Mouse (Mus musculus): ENCODE data around the gene Ccl1.

The Ccl1 gene

GRCm38 (mm10) chr11:82305590-82305989 lies at the start of gene Ccl1:
Gene Ccl1 (minus strand): TSS chr11:82305690.
- in situ Hi-C loops (cut with MboI; ENCODE audit: low sequenced_read_pairs), result no loop called here

GRCm38 (mm10) chr11:82351039-82351438 lies 45.5 kb upstream of the Ccl1 start:
- in situ Hi-C loops (cut with MboI; ENCODE audit: low sequenced_read_pairs), result no loop called here

GRCm38 (mm10) chr11:82340900-82341299 lies 35.4 kb upstream of the Ccl1 start:
- in situ Hi-C loops (cut with MboI; ENCODE audit: low sequenced_read_pairs), result no loop called here

GRCm38 (mm10) chr11:82340416-82340815 lies 34.9 kb upstream of the Ccl1 start:
- in situ Hi-C loops (cut with MboI; ENCODE audit: low sequenced_read_pairs), result no loop called here

GRCm38 (mm10) chr11:82339921-82340401 lies 34.5 kb upstream of the Ccl1 start:
- in situ Hi-C loops (cut with MboI; ENCODE audit: low sequenced_read_pairs), result no loop called here

- in situ Hi-C loops (cut with MboI; ENCODE audit: low sequenced_read_pairs), result no loop called here
Observed at GRCm38 (mm10) chr11:82313153-82313552, 7.7 kb upstream of the Ccl1 start.

- in situ Hi-C loops (cut with MboI; ENCODE audit: low sequenced_read_pairs), result no loop called here
Observed at GRCm38 (mm10) chr11:82310336-82311045, 5.0 kb upstream of the Ccl1 start.

GRCm38 (mm10) chr11:82297895-82298294 lies 7.6 kb downstream of the Ccl1 start:
- in situ Hi-C loops (cut with MboI; ENCODE audit: low sequenced_read_pairs), result no loop called here

GRCm38 (mm10) chr11:82290841-82291240 lies 14.6 kb downstream of the Ccl1 start:
- in situ Hi-C loops (cut with MboI; ENCODE audit: low sequenced_read_pairs), result no loop called here

GRCm38 (mm10) chr11:82274149-82274812 lies 31.2 kb downstream of the Ccl1 start:
- in situ Hi-C loops (cut with MboI; ENCODE audit: low sequenced_read_pairs), result no loop called here

GRCm38 (mm10) chr11:82259131-82259530 lies 46.4 kb downstream of the Ccl1 start:
- in situ Hi-C loops (cut with MboI; ENCODE audit: low sequenced_read_pairs), result no loop called here

GRCm38 (mm10) chr11:82255601-82256000 lies 49.9 kb downstream of the Ccl1 start:
- in situ Hi-C loops (cut with MboI; ENCODE audit: low sequenced_read_pairs), result no loop called here

GRCm38 (mm10) chr11:82253421-82253820 lies 52.1 kb downstream of the Ccl1 start:
- in situ Hi-C loops (cut with MboI; ENCODE audit: low sequenced_read_pairs), result no loop called here

- in situ Hi-C loops (cut with MboI; ENCODE audit: low sequenced_read_pairs), result no loop called here
Observed at GRCm38 (mm10) chr11:82251251-82251650, 54.2 kb downstream of the Ccl1 start.

- in situ Hi-C loops (cut with MboI; ENCODE audit: low sequenced_read_pairs), result no loop called here
Observed at GRCm38 (mm10) chr11:82249945-82250344, 55.5 kb downstream of the Ccl1 start.

- in situ Hi-C loops (cut with MboI; ENCODE audit: low sequenced_read_pairs), result loop anchor here (10.0 kb wide), 1 partner anchor 657 kb away; the partner anchor contains the start of genes Fndc8 and Rad51d
Observed at GRCm38 (mm10) chr11:82237439-82237838, 68.1 kb downstream of the Ccl1 start.

- in situ Hi-C loops (cut with MboI; ENCODE audit: low sequenced_read_pairs), result loop anchor here (10.0 kb wide), 1 partner anchor 659 kb away; the partner anchor contains the start of genes Fndc8 and Rad51d
Observed at GRCm38 (mm10) chr11:82235551-82236207, 69.8 kb downstream of the Ccl1 start.

- in situ Hi-C loops (cut with MboI; ENCODE audit: low sequenced_read_pairs), result loop anchor here (10.0 kb wide), 1 partner anchor 661 kb away; the partner anchor contains the start of genes Fndc8 and Rad51d
Observed at GRCm38 (mm10) chr11:82233991-82234390, 71.5 kb downstream of the Ccl1 start.

- in situ Hi-C loops (cut with MboI; ENCODE audit: low sequenced_read_pairs), result no loop called here
Observed at GRCm38 (mm10) chr11:82226976-82227375, 78.5 kb downstream of the Ccl1 start.

- in situ Hi-C loops (cut with MboI; ENCODE audit: low sequenced_read_pairs), result no loop called here
Observed at GRCm38 (mm10) chr11:82225936-82226335, 79.6 kb downstream of the Ccl1 start.

GRCm38 (mm10) chr11:82216531-82216930 lies 89.0 kb downstream of the Ccl1 start:
- in situ Hi-C loops (cut with MboI; ENCODE audit: low sequenced_read_pairs), result no loop called here
